Mouse (Mus musculus) kidney, postnatal 4 days (tissue): Measurements from ENCODE around the gene Lpin3.

ENCODE experiments used
- DNase-seq, 2 experiments: peaks; one replicate each; pipeline ENCODE4 v3.0.0; 2021; ENCODE audit warnings: mixed read lengths in 2 of 2

Gene Lpin3

DNA sequence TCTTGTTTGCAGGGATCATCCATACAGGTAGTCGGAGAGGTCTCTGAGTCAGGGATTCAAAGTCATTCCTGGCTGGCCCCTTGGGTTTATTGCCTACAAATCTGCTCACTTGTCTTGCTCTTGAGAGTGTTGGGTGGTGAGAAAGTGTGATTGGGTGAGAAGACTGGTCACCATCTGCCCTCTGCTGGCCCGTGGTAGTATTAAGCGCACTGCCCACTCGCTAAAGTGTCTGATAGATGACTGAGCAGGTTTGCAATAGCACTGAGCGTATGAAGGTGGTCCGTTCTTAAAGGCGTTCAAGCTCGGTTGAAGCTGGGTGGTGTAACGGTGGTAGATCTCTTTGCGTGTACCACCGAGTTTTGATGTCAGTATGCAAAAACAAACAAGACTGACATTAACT, 6.8 kb downstream of the Lpin3 start:
- peak; percentile 90 to 93 for DNase-seq

DNA sequence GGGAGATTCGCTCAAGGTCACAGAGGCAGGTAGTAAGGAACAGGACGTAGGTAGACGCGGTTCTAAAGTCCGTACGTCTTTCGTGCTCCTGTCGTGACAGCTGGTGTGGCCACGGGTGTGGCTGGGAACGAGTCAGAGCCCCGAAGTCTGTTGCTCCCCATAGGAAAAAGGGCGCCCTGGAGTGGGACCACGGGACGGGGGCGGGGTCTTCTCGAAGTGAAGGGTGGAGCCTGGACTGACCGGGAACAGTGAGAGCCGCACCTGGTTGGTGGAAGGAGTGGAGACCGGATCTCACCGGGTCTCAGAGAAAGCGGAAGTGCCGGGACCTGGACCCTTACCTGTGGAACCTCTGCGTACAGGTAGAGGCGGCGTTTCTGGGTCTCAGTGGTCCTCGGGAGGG, 7.4 kb downstream of the Lpin3 start:
- peak; percentile 78 to 86 for DNase-seq

DNA sequence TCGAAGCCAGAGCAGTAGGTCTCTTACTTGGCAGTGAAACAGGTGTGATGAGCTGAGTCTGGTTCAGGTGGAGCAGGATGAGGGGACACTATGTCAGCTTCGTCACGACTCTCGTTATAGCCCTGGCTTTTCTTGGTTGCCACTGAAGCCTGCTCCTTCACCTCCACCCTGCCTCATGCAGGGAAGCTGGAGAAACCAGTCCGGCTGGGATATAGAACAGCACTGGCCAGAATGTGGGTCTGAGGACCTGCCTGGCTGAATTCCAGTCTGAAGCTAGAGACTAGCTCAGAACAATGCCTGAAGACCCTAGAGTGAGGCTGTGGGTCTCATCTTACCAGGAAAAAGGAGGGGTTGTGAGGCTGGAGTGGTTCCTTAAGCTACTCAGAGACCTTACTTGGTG, 10.6 kb downstream of the Lpin3 start:
- DNase-seq, result no peak

DNA sequence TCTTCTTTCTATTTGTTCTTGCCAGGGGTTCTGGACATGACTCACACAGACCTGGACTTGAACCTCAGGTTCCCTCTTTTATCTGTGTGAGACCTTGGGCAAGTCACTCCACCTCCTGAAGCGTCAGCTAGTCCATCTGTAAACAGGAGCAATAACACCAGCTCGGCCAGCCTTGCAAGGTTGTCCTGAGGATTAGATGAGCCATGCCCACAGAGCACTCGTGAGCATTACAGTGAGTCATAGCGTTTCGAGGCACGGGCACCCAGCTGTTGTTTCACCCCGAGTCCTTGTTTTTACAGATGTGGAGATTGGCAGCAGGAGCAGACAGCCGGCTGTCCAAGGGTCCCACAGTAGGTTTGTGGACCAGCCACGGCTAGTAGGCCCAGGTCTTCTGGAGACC, 11.2 kb downstream of the Lpin3 start:
- no peak for DNase-seq

DNA sequence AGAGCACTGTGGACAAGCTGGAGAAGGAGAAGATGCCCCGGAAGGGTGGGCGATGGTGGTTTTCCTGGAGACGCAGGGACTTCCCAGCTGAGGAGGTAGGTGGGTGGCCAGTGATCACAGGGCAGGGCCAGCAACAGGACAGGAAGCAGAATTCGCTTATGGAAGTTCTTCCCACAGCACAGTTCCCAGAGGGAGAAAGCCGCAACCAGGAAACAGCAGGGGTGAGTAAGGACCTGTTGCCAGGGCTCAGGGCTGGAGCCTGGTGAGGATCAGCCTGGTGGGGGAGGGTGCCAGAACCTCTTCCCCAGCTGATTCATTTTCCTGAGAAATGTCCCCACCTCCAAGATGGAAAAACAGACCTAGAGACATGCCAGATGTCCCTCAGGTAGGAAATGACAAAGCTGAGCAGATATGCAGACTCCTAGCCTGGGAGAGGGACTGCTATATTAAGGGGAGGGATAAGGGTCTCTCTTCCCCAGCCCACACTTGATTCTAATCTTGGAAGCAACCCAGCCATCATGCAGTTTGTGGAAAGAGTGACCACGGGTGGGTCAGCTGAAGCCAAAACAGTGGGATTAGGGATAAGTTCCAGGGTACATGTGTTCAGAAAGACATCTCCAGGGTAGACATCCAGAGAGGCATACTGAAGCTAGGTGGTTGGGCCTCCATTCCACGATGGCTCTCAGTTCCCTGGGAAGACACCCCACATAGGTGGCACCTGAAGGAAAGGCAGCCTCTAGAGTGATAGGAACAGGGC, 21.4 kb downstream of the Lpin3 start:
- no peak for DNase-seq

DNA sequence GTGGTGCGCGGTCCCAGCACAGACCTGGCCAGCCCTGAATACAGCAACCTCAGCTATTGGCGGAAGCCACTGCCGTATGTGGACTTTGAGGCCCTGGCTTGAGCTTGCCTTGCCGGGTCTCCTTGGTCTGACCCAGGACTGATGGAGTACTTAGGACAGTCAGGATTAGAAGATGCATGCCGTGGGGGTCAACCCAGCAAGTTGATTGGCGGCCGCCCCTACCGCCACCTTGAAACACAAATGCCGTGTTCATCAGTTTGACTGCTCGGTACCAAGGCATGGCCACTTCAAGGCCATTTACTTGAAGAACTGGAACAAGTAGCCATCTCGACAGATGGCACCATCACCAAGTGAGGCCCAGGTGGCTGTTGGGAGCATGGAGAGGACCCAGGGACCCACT, 24.8 kb downstream of the Lpin3 start:
- DNase-seq, result no peak

DNA sequence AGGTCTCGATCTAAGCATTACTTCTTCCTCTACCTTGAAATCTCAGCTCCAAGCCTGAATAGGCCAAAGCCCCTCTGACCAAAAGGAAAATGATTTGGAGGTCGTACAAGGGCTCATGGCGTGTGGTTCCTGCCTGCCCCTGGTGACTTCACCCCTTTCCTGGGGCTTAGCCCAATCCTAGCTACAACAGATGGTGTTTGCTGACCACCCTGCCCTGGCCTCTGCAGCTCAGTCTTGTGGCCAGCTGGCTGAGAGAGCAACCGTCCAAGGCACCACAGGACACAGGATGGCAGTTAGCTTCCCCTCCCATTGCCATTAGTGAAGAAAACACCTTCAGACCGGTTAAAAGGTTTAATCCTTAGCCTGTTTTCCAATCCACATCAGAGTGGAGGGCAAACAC, 25.6 kb downstream of the Lpin3 start:
- DNase-seq, result no peak

DNA sequence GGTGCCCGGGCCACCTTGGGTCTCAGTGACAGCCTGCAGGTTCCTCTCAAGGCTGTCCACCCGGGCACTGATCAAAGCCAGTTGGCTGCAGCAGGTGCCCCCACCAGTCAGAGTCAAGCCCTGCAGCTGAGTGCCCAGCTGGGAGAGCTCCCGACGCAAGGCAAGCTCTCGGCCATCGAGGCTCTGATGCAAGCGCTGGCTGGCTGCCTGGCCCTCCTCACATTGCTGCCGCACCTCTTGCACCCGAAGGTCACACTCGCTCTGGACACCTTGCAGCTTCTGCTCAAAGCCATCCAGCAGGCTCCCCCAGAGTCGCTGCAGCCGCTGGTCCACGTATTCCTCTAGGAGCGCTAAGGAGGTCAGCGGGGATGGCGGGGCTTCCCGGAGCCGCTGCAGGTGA, 28.1 kb downstream of the Lpin3 start:
- DNase-seq, result no peak

DNA sequence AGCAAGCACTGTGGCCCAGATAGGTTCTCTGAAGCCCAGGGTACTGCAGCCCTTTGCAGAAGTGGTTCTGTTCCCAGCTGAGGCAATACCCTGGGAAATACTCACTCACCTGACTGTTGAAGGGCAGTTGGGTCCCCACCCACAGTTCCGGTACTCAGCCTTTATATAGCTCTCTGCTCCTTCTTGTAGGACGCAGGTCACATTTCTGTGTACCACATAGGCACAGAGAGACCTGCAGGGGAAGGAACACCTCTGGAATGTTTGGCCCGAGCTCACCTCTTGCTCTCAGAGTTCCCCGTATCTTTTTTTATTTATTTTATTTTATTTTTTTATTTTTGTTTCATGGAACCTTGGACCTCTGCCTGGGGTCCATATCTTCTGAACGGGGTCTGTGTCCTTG, 30.2 kb downstream of the Lpin3 start:
- no peak for DNase-seq

DNA sequence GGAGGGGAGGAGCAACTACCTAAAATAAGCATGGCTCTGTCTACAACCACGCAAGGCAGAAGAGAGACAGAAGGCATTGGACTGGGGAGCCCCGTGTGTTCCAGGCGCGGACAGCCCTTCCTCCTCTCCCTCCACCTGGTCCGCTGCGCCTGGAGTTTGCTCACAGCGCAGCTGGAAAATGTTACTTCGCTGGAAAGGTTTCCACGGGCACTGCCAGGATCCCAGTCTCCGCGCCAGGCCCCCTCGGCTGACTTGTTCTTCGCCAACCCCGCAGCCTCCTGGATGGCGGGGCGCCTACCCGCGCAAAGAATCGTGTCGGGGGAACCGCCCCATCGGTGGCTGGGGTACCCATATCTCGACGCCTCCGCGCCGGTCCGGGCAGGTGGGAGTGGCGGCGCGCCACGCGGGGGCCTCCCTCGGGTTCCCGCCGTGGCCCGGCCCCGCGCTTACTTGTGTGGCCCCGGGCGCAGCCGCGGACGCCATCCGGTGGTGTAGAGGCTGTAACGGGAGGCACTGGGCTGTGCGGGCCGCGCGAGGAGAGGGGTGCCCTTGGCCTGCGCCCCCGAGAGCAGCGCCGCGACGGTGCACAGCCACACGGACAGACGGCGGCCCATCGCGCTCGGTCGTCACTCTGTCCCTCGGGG, 31.2 kb downstream of the Lpin3 start:
- DNase-seq, result peak; percentile 23 to 38

DNA sequence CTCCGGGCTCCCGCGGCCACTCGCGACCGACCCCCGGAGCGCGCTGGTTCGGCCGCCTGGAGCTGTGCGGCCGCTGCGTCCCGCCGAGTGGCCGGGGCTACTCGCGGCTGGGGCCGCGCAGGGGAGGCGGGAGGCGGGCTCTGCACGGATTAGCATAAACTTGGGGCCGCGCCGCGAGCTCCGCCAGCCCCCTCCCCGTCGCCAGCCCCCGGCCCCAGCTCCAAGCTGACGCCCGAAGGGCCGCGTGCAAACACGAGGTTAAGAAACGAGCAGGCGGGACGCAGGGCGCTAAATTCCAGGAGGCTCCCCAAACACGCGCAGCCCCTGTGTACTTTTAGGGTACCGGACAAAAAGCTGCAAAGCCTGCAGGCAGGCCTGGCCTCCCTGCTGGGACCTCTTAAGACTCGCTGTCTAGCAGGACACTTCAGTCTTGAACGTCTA, 31.8 kb downstream of the Lpin3 start, which contains the start of gene Emilin3:
TSS of gene Emilin3 (minus strand) at position 98 of the 441 bp plus-strand sequence.
- peak; percentile 52 to 56 for DNase-seq

DNA sequence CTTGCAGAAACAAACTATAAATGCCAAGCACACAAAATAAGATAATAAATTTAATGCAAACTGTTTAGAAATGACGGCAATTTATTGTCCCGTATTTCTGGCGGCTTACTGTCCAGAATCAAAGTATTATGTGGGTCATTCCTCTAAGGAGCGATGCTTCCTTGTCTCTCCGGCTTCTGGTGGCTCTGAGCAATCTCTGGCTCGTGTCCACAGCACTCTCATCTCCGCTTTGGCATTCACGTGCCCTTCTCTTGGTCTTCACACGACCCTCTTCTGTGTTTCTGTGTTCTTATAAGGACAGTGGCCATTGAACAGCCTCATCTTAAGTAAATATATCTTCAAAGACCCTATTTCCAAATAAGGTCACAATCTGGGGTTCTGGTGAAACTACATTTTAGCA, 34.2 kb downstream of the Lpin3 start:
- no peak for DNase-seq

DNA sequence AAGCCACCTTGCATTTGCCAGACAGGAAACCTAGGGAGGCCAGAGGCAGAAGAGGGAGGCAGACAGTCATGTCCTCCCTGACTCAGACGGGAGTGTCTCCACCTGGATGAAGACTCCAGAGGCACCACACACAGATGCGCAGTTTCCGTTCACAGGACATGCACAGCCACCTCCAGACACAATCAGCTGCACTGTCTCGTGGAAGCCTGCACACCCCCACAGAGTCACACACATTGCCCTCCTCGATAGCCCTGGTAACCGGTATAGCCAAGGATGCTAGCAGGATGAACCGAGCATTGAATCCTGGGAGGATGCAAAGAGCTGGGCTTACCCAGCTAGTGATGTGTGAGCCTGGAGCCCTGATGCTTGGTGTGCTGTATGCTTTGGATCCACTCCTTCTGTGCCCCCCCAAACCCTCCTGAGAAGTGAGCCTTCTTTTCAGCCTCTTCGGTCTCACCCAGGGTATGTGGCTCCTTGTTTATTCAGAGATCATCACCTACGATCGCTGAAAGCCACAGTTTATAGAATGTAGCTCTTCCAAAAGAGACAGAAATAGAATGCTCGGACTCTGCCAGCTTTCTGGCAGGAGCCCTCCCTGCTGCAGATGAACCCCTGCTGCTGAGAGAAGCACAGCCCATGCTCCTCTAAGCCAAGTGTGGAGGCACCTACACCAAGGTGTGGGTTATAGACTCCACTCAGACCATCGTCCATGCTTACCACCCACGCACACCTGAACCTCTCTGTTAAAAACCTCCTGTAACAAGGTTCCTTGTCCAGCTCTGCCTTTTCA, 35.5 kb downstream of the Lpin3 start:
- no peak for DNase-seq

DNA sequence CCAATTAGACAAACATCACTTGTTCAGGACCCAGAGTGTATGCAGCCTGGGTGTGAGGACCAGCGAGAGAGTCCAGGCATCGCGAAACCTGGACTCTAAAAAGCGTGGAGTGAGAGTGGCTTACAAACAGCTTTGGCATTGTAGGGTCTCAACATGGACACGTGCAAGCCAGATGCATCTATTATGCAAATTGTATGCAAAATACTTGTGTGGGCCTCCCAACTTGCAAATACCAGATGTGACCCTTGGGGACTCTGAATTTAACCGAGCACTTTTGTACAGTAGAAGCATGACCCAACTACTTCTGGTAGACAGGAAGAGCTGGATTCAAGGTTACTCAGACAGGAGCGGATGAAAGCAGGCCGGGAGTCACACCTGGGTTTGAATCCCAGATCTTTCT, 36.2 kb downstream of the Lpin3 start:
- DNase-seq, result no peak

DNA sequence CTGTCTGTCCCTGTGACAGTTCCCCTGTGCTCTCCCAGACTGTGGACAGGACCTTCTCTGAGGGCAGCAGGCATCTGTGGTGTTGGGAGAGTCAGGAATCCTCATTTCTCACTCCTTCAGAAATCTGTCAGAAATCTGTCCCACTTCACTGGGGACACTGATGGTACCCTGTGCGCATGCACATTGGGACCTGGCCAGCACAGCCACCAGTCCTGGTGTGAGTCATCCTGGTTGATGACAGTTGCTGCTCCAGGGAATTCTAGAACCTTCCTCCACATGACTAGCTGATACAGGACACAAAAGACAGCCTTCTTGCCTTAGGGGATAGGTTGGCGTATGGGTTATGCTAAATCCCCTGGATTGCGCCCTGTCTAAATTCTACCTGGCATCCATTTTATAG, 36.8 kb downstream of the Lpin3 start:
- DNase-seq, result no peak

DNA sequence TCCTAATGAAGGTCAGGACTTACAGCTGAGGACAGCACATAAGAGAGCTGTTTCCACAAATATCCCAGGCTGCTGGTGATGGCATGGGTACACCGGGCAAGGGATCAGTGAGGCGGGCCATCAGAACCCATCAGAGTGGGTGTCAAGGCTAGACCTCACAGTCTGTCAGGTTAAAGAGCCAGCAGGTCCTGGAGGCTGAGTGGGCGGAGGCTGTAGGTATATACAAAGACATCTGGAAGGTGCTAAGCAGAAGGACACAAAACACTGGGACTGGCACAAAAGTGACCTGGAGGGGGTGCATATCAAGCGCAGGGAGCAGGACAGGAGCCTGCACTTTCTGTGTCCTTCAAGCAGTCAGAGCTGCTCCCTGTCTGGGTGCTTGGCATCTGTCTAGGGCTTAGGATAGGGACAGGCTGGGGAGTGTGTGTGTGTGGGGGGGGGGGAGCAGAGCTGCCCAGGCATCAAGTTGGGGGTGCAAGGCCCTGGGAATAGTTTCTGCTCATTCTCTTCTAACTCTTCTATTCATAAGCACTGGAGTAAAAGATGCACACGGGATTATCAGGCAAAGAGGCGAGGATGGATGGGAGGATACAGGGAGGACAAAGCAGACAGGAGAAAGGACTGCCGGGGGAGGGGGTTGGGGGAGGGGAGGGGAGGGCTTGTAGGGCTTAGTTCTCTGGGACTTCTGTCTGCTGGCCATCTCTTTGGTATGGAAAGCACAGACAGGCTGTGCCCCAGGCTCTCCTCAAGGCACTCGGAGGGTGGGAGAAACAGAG, 37.9 kb downstream of the Lpin3 start:
- DNase-seq, result no peak

DNA sequence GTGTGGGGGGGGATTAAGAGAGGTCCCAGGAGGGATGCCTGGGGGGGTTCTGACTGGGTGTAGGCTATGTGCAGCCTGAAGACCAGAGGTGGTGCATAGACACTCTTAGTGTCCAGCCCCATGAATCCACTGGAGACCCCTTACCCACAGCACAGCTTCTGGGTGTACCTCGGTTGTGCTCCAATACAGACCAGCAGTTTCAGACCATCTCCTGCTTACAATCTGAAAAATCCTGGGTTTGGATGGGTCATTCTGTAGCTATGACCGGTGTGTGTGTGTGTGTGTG, 38.4 kb downstream of the Lpin3 start:
- no peak for DNase-seq

DNA sequence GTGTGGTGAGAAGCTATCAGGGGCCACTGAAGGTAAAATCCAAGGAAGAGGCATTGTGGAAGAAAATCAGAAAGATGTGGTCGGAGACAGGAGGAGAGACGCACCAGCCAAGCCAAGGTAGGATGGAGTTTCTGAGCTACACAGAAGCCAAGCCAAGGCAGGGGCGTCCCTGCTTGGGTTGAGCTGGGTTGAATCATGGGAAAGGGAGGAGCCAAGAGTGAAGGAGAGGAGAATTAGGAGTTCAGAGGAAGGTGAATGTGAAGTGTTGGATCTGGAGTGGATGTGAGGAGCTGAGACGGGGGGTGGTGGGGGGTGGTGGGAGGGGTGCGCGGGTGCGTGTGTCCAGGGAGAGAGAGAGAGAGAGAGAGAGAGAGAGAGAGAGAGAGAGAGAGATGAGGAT, 40.8 kb downstream of the Lpin3 start:
- no peak for DNase-seq

DNA sequence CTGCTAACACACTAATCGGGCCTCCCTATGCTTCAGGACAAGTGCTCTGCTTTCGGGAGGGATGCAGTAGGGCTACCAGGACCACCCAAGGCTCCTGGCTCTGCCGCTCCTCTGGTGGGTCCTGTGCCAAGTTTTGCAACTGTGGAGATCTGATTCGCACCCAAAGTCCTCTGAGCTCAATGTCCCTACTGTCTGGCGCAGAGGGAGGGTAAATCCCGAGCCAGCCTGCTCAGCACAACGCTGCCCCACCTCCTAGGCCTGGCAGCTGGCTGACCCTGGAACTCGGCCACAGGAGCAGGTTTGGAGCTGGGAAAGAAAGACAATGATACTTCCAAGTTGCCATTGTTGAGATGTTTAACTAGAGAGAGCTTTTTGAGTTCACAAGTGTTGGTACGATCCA, 44.7 kb downstream of the Lpin3 start:
- DNase-seq, result no peak

DNA sequence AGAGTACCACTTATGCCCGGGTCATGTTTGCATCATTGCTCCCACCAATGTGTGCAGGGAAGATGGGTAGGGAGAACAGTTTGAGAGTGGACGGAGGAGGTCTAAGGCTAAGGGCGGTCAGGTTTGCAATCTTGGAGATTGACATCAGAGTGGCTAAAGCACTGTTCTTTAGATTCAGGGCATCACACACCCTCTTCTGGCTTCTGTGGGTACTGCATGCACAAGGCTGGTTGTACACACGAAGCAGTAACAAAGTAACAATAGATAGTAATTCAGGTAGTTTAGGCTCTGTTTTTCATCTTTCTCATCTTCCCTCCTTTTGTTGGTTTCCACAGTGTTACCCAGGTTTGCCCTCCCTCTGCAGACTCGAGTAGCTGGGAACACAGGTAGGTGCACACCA, 50.9 kb downstream of the Lpin3 start:
- DNase-seq, result no peak

DNA sequence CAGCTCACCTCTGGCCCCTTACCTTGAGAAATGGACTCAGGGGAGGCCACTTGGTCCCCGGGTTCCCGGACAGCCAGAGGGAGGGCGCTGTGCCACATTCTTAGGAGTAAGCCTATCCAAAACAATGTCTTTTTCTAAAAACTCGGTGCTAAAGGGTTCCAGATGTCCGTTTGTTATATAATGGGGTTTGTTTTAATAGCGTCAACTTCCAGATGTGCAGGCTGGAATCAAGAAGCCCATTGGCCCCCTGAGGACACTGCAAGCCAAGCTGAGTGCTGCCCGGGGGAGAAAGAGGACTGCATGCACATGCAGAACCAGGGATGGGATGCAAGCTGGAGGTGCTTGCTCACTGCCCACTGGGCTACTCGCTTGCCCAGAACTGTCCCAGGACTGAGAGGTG, 51.9 kb downstream of the Lpin3 start:
- no peak for DNase-seq

DNA sequence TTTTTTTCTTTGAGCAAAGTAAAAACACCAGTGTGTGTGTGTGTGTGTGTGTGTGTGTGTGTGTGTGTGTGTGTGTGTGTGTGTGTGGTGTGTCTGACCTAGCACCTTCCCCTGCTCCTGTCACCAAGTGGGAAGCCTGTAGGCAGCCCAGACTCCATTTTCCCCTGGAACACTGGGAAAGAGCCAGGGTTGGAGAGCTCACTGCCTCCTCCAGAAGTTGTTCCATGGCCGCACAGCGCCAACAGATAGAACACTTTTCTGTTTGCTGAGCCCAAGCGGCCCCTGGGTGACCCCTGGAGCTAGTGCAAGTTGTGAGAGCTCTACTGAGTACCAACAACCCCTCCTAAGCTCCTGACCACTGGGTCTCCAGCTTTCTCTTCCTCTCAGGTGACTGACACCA, 52.5 kb downstream of the Lpin3 start:
- DNase-seq, result no peak

DNA sequence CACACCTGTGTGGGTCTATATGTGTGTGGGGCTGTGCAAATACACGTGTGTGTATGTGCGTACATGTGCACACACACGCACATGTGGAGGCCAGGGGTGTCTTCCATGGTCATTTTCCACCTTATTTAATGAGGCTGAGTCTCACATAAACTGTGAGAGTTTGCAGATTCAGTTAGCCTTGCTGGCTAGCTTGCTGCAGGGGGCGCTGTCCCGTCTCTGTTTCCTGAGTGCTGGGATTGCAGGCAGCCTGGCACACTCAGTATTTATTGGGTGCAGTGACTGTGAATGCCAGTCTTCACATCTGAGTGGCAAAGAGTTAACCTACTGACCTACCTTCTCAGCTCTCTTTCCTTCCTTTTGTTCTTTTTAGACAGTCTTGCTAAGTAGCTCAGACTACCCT, 53.4 kb downstream of the Lpin3 start:
- no peak for DNase-seq
